Mouse (Mus musculus) kidney, adult 18-20 months (tissue): ENCODE measurements around the gene 3110021N24Rik.

ENCODE experiments used
- DNase-seq: peaks from one replicate; pipeline ENCODE4 v3.0.0; 2021

Gene 3110021N24Rik

DNA sequence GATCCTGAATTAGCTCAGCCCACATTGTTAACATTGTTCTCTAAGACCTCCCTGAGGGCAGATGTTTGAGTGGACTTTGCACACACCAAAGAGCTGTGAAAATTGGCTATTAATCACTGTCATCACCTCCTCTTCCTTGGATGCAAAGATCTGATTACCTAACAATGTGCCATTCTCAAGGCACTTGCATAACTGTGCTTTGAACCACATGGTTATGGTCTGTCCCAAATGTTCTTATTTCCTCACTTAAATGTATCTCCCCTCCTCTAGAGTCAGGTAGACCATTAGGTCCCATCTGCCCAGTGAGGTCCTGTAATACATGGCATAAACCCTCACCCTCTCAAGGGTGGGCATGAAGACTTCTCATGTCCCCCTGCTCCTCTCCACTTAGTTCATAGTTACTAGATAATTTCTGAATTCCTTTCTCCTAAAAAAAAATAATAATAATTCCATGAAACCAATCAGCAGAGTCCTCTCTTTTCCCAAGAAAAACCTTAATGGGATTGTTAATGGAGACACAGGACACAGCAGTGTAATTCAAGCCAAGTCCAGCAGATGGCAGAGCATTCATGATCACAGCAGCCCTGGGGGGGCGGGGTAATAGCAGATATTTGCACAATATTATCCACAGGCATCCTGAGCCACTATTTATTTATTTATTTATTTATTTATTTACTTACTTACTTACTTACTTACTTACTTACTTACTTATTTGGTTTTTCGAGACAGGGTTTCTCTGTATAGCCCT, 78.8 kb downstream of the 3110021N24Rik start:
- DNase-seq: peak; percentile 79

DNA sequence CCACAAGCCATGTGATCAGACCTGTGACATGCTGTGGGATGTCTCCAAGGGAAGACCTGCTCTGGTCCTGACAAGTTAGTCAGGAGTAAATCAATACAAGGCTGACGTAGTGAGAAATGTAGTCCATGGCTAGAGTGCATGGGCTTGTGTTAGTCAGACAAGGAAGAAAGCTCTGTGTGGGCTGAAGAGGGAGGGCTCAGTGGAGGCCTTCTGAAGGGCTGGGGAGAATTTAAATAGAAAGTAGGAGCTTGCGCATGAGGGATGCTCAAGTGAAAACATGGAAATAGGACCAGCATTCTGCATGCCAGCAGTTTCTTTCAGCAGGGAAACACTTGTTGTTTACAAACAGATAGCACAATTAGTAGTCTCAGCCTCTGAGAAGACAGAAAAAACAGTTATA, 84.1 kb downstream of the 3110021N24Rik start:
- no peak for DNase-seq

DNA sequence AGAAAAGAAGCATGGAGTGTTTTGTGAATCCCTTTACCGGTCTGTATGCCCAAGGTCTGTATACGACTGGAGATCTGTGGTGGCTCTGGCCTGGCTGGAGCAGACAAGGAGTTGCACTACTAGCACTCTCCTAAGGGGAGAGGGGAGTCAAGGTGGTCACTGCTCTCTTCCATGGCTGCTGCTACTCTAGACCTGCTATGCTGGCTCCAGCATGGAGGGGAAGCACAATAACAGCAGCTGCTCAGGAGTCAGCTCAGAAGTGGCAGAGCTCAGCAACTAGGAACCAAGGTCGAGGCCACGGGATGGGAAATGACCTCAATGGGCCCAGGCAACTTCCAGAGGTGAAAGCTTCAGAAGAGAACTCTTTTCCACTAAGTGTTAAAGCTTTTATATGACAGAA, 91.7 kb downstream of the 3110021N24Rik start:
- no peak for DNase-seq

DNA sequence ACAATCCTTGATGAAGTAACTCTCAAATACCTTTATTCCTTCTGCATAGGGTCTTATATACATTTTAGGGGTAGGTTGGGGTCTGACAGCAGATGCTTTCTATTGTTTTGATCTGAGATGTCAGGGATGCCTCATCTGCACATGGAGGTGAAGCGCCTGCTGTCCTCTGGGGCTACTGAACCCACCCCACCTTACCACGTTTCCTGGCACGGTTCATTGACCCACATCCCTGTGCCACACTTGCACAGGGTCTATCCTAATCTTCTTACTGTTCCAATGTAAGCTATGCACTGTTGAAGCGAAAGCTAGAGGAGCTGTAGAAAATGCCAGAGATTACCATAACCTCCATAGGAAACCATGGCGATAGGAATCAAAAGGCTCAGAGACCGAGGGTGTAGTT, 92.1 kb downstream of the 3110021N24Rik start:
- no peak for DNase-seq

DNA sequence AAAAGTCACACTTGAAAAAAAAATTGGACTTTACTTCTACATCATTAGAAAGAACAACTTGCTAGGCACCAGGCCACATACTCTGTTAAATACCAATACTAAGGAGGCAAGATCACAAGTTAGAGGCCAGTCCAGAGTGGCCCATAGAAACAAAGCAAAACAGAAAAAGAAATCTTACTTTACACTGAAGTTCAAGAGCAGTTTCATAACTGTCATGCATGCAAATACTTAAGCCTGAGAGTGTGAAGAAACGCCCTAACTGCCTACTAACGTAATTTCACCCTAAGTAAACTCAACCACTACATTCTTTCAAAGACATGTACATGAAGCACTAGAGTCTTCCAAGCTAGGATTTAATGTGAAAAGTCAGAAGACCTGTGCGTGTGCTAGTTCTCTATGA, 106.2 kb downstream of the 3110021N24Rik start:
- DNase-seq: no peak

DNA sequence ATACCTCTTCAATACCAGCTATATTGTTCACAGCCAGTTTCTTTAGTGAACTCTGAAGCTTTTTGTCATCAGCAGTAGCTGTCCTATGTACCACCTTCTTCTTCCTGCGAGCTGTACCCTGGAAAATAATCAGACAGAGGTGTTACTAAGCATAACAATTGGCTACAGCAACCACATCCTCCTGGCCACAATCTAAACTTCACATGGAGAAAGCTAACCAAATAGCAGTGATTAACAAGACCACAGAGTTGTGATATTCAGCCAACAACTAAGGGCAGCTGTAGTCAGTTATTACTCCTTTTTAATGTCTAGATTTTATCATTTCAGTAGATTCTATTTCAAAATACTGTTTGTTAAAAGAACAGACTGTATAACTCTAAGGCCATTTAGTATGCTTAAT, 106.6 kb downstream of the 3110021N24Rik start:
- no peak for DNase-seq

DNA sequence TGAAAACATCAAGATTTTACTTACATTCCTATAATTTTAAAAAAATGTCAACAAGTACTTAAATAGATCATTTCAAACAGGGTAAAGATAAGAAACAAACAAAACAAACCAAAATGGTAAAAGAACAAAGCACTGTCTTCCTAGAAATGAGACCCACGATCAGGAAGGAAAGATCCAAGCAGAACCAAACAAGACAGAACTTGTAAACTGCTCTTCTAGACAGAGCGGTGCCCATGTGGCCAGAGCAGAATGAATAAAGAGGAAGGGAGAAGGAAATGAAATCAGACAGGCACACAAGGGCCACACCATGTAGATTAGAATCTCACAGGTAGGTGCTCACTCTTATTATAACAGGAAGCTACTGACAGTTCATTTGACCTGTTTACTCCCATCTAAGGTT, 107.2 kb downstream of the 3110021N24Rik start:
- DNase-seq: no peak

DNA sequence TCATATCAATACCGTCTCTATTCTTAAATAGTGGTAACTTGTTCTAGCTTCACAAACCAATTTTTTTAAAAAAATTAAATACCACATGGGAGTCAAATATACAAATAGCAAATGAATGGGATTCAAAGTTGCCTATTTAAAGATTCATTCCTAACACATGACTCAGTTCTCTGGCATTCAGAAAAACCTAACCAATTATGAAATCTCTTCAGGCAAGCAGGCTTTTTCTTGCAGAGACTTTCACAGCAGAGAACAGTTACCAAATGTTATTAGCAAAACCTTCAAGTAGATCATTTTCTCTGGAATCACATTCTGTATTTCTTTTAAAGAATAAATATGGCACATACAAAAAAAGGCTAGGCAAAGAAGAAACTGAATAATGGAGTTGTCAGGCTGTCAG, 111.2 kb downstream of the 3110021N24Rik start:
- DNase-seq: no peak
